Mouse (Mus musculus) hindbrain, embryonic 10.5 days (tissue): Measurements from ENCODE around the gene Mlf2. TPM values are rescaled to one million over a fixed set of nuclear protein-coding genes. Genes with fewer than 3 reads are reported as not detected.
"Not testable (repeated sequence)": the region's sequence is repeated elsewhere in the genome, so short reads cannot be mapped to it uniquely, and the experiment has no call there.

Experiments
- DNase-seq: peaks from one replicate; pipeline ENCODE4 v3.0.0-alpha.2; 2017; ENCODE audit warnings: low spot score
- H3K27ac ChIP-seq: fragments of 300-500 bp; sonication (generic); 2 replicates; pipeline ENCODE4 v1.5.1; 2016; ENCODE audit warnings: mild to moderate bottlenecking, moderate library complexity
- H3K27me3 ChIP-seq: fragments of 300-500 bp; sonication (generic); 2 replicates; pipeline ENCODE4 v1.6.1; 2016; ENCODE audit warnings: mild to moderate bottlenecking; ENCODE audit not compliant: poor library complexity, insufficient read depth, severe bottlenecking
- H3K36me3 ChIP-seq: fragments of 300-500 bp; sonication (generic); 2 replicates; pipeline ENCODE4 v1.6.1; 2016; ENCODE audit warnings: mild to moderate bottlenecking, moderate library complexity
- H3K4me1 ChIP-seq: fragments of 300-500 bp; sonication (generic); replicated peaks from 2 replicates; pipeline ENCODE4 v1.6.1; 2016; ENCODE audit warnings: mild to moderate bottlenecking
- H3K4me3 ChIP-seq: fragments of 300-500 bp; sonication (generic); 2 replicates; pipeline ENCODE4 v1.5.1; 2016; ENCODE audit warnings: mild to moderate bottlenecking, moderate library complexity
- H3K9me3 ChIP-seq: fragments of 300-500 bp; sonication (generic); 2 replicates; pipeline ENCODE4 v1.6.1; 2016; ENCODE audit warnings: mild to moderate bottlenecking, moderate library complexity
- WGBS: fragments of 180-500 bp; shearing (Covaris S2); methylation state at CpG from one replicate; pipeline ENCODE4 v1.1.7; 2016; 5-methylcytosine and 5-hydroxymethylcytosine counted together
- polyA plus RNA-seq: library from polyadenylated mRNA; unstranded; fragments of >200 nt; fragmentation: Nextera tagmentation; extraction: Ambion mirVana; gene quantifications from 2 replicates; pipeline ENCODE4 v1.2.1, GENCODE M21; 2016

Mlf2 gene
- 417 and 499 TPM in 2 replicates for polyA plus RNA-seq

DNA sequence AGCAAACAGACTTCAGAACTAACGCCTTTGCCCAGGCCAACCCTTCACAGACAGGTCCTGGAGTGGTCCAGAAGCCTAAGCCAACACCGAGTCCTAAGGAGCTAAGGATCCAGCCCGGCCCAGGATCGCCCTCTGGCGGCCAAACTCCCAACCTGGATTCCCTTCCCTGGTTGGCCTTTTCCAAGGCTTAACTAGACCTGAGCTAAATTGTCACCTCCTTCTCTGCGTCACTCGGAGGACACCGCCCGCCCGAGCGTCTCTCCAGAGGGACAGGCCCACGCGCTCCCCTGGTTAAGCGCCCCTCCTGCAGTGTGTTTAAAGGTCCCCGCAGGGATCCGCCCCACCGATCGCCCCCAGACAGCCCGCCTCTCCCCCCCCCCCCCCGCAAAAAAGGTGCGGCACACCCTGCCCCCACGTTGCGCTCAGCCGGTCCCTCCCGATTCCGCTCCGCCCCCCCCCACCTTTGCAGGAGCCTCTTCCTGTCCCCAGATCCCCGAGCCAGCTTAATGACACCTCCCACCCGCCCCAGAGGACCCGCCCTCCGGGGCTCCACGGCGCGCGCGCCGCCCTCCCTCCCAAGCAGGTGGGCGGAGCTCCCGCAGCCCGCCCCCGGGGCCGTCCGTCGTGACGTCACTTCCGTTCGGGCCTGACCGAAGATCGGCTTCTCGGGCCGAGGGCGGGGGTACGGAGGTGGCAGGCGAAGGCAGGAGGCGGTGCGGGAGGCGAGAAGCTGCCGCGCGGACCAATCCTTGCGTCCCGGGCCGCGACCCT is at the start of gene Mlf2:
TSS of gene Mlf2 (plus strand) at position 633 of the 771 bp plus-strand sequence.
- WGBS = 1% methylated on average over 58 of the region's 64 CpGs
- no peaks in the 10 kb centered on the region for H3K27me3 ChIP-seq
- 0 out of 2 replicates have a peak, but pooled peaks cover 3% of the 10 kb centered on the region for H3K9me3 ChIP-seq
- H3K4me1 ChIP-seq = peaks cover 40% of the 10 kb centered on the region
- DNase-seq = peak; percentile 98
- peak within 1 kb of the TSS; percentile 88 for H3K4me3 ChIP-seq
- H3K36me3 ChIP-seq = peaks cover 36% of the 10 kb centered on the region
- H3K27ac ChIP-seq = peak within 1 kb of the TSS; percentile 95

DNA sequence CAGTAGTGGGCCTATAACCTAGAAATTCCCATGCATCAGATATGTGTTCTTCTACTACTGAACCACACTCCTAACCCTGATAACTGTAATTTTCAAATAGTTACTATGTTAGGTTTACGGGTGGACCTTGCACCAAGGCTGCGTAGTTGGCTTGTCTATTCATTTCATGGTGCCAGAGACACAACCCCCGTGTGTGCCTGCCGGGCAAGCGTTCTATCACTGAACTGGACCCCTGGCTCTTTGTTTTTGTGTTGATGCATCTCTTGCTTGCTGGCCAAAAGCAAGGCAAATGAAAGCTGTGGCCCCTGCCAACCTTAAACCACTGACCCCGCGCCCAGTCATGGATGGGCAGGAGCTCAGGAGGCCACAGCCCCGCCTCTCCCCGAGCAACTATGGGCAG is 49.4 kb upstream of the Mlf2 start:
- 90% methylated on average over 9 of the region's 9 CpGs for WGBS
- Histone ChIP-seq H3K27ac (no peak overlapping the region), H3K9me3 (no peaks in the 10 kb centered on the region), H3K4me3 (no peak overlapping the region), H3K4me1 (0 out of 2 replicates have a peak, but pooled peaks cover 7% of the 10 kb centered on the region), H3K27me3 (0 out of 2 replicates have a peak, but pooled peaks cover 4% of the 10 kb centered on the region), H3K36me3 (no peaks in the 10 kb centered on the region)
- no peak for DNase-seq

DNA sequence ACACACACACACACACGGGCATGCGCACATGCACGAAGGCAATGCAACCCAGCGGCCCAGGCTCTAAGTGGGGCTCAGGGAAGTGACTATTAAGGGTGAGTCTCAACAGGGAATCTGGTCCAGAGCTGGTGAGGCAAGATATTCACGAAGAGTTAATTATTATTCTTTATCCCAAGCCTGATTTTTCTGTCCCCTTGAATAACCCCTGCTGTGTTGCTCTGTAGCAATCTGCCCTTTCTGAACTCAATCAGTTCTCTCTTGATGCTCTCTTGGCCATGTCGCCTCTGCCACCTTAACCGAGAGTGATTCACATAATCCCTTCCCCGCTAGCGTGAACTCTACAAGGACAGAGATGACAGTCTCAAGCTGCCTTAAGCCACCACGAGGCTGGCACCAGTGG is 47.8 kb upstream of the Mlf2 start:
- 0 out of 2 replicates have a peak, but pooled peaks cover 4% of the 10 kb centered on the region for H3K27me3 ChIP-seq
- no peak overlapping the region for H3K4me3 ChIP-seq
- H3K9me3 ChIP-seq = no peaks in the 10 kb centered on the region
- no peak for DNase-seq
- 0 out of 2 replicates have a peak, but pooled peaks cover 7% of the 10 kb centered on the region for H3K4me1 ChIP-seq
- H3K36me3 ChIP-seq = no peaks in the 10 kb centered on the region
- no peak overlapping the region for H3K27ac ChIP-seq
- 78% methylated on average over 10 of the region's 10 CpGs for WGBS

DNA sequence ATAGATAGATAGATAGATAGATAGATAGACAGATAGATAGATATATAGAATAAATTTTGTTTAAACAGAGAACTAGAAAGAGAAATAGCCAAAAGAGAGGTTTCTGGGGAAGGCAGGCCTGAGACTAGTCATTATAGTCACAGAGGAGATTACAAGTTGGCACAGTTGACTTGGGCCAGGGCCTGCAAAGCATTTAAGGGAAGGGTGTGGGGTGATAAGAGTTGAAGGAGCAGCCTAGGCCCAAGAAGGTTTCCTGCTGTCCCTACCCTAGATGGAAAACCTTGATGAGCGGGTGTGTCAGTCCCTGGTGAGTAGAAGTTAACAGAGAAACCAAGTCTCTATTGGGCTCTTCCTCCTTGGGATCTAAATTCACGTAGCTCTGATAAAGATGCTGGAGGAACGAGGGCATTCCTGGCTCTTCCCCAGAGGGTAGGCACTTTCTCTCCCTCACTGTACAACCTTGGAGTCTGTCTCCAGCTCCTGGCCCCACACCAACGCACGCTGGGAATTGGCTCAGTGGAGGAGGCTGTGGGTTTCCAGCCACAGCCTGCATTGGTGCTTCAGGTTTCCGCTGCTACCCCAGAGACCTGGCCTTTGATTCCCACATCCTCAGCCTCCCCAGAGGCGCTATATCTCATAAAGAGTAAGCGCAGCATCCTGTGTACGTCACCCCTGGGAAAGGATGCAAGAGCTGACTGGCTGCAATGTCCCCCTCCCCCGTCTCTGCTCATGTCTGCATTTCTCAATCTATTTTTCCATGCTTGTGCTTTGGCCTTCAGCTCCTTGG is 46.3 kb upstream of the Mlf2 start:
- Histone ChIP-seq H3K4me1 (0 out of 2 replicates have a peak, but pooled peaks cover 5% of the 10 kb centered on the region), H3K9me3 (no peaks in the 10 kb centered on the region), H3K27me3 (no peaks in the 10 kb centered on the region), H3K27ac (no peak overlapping the region), H3K36me3 (no peaks in the 10 kb centered on the region), H3K4me3 (no peak overlapping the region)
- no peak for DNase-seq
- WGBS = 79% methylated on average over 10 of the region's 10 CpGs

DNA sequence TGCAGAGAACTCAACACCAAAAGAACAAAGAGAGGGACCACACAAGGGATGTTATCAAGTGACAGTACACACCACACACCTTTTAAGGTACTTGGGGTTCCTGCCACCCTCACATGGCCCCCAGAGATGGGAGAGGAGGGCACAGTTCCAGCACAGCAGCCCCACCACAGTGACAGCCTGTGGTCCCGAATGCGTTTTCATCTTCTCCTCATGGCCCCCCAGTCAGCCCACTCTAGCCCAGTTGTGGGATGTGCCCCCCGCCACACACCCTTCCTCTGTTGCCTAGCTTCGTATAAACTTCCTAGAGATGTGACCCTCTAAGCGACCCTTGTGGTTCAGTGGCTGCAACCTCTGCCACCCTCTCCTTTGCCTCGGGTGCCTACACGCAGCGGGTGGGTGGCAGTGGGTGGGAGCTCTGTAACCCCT is 45.2 kb upstream of the Mlf2 start:
- no peaks in the 10 kb centered on the region for H3K36me3 ChIP-seq
- 91% methylated on average over 8 of the region's 8 CpGs for WGBS
- no peaks in the 10 kb centered on the region for H3K9me3 ChIP-seq
- 0 out of 2 replicates have a peak, but pooled peaks cover 5% of the 10 kb centered on the region for H3K4me1 ChIP-seq
- no peak overlapping the region for H3K4me3 ChIP-seq
- no peak for DNase-seq
- H3K27ac ChIP-seq = no peak overlapping the region
- no peaks in the 10 kb centered on the region for H3K27me3 ChIP-seq

DNA sequence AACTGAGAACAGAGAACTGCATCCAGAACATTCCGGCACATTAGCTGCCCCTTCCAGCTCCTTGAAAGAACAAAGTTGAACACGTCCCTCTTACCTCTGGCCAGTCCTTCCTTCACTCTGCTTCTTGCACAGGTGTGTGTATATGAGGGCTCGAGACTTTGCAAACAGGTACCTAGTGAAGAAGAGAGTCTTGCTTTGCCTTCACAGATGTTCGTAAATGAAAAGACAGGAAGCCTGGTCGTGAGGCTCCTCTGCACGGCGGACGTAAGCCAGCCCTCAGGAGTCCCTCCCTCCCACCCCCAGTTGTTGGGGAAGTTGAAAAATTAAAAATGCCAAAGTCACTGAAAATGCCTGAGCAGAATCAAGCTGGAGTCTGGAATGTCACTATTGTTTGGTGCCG is 43.2 kb upstream of the Mlf2 start, which contains the start of gene Cd4:
TSS of gene Cd4 (minus strand) at position 236 of the 400 bp plus-strand sequence.
- no peak within 1 kb of the TSS for H3K4me3 ChIP-seq
- H3K4me1 ChIP-seq = 0 out of 2 replicates have a peak, but pooled peaks cover 5% of the 10 kb centered on the region
- 93% methylated on average over 9 of the region's 9 CpGs for WGBS
- no peaks in the 10 kb centered on the region for H3K36me3 ChIP-seq
- no peak for DNase-seq
- H3K27ac ChIP-seq = no peak within 1 kb of the TSS
- H3K27me3 ChIP-seq = no peaks in the 10 kb centered on the region
- H3K9me3 ChIP-seq = no peaks in the 10 kb centered on the region

DNA sequence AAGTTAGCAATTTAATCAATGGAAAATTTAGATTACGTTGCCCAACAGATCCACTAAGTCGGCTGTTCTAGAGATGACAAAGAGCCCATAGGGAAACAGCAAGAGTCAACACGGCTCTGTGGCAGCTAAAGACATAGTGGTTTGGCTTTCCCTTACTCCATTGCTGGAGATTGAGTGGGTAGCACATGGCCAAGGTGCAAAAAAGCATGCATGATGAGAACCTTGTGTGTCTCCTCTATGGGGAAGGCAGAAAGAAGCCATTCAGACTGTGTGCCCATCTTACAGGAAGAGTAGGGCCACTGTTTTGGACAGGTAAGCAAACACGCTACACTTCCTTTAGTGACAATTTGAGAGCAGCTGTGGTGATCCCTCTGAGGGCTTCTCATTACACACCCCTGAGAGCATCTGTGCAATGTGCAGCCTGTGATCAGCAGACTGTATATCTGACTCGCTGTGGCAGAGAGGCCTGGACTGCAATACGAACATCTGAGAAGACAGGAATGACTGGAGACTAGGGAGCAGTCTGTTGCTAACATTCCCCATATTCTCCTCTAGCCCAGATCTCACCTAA is 42.5 kb upstream of the Mlf2 start:
- Histone ChIP-seq H3K4me1 (0 out of 2 replicates have a peak, but pooled peaks cover 5% of the 10 kb centered on the region), H3K27me3 (no peaks in the 10 kb centered on the region), H3K36me3 (no peaks in the 10 kb centered on the region), H3K9me3 (no peaks in the 10 kb centered on the region), H3K4me3 (no peak overlapping the region), H3K27ac (no peak overlapping the region)
- DNase-seq = no peak
- WGBS = 90% methylated on average over 6 of the region's 6 CpGs

DNA sequence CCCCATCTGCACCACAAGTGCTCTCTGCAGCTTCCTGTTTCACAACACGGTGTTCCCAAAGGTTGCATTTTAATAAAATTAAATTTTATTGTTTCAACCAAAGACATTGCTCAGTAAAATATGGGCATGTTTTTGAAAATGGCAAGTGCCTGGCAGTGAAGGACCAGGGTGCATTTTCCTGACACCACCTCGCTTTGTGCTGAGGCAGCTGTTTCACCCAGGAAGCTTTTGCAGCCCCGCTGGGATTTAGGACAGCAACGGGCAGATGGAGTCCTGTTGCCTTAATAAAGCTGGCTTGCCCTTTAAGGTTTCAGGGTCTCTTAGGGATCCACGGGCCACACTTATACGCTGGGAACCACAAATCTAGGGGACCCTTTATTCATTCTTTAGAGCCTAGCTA is 40.2 kb upstream of the Mlf2 start:
- Histone ChIP-seq H3K27ac (no peak overlapping the region), H3K27me3 (no peaks in the 10 kb centered on the region), H3K4me3 (no peak overlapping the region), H3K4me1 (no peaks in the 10 kb centered on the region), H3K9me3 (no peaks in the 10 kb centered on the region), H3K36me3 (no peaks in the 10 kb centered on the region)
- DNase-seq = no peak
- 69% methylated on average over 6 of the region's 6 CpGs for WGBS

DNA sequence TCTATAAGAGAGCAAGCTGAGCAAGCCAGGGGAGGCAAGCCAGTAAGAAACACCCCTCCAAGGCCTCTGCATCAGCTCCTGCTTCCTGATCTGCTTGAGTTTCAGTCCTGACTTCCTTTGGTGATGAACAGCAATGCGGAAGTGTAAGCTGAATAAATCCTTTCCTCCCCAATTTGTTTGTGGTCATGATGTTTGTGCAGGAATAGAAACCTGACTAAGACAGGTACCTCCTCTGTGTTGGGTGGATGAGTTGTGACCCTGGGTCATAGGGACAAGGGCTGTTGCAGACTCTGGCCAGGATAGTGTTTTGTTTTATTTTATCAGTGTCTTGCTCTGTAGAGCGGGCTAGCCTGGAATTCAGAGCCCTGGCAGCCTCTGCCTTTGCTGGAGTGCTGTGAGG is 37.1 kb upstream of the Mlf2 start:
- H3K4me3 ChIP-seq, H3K27ac ChIP-seq, DNase-seq, H3K36me3 ChIP-seq, H3K9me3 ChIP-seq, H3K4me1 ChIP-seq, H3K27me3 ChIP-seq: not testable (repeated sequence)
- 92% methylated on average over 2 of the region's 2 CpGs for WGBS

DNA sequence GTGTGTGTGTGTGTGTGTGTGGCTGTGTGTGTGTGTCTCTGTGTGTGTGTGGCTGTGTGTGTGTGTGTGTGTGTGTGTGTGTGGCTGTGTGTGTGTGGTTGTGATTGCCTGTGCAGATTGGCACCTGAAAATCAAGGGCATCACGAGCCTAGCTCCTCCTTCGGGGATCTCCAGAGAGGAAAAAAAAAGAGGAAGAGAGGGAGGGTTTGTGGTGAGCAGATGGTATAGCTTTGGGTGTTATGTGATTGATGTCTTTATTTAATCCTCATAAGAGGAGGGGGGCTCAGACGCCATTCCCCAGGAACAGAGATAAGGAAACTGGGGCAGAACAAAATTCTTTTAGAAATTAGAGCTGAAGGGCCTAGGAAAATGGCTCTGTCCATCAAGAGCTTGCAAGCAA is 32.8 kb upstream of the Mlf2 start:
- Histone ChIP-seq H3K36me3 (no peaks in the 10 kb centered on the region), H3K4me3 (no peak overlapping the region), H3K9me3 (no peaks in the 10 kb centered on the region), H3K4me1 (peaks cover 15% of the 10 kb centered on the region), H3K27me3 (no peaks in the 10 kb centered on the region), H3K27ac (no peak overlapping the region)
- 64% methylated on average over 3 of the region's 3 CpGs for WGBS
- no peak for DNase-seq

DNA sequence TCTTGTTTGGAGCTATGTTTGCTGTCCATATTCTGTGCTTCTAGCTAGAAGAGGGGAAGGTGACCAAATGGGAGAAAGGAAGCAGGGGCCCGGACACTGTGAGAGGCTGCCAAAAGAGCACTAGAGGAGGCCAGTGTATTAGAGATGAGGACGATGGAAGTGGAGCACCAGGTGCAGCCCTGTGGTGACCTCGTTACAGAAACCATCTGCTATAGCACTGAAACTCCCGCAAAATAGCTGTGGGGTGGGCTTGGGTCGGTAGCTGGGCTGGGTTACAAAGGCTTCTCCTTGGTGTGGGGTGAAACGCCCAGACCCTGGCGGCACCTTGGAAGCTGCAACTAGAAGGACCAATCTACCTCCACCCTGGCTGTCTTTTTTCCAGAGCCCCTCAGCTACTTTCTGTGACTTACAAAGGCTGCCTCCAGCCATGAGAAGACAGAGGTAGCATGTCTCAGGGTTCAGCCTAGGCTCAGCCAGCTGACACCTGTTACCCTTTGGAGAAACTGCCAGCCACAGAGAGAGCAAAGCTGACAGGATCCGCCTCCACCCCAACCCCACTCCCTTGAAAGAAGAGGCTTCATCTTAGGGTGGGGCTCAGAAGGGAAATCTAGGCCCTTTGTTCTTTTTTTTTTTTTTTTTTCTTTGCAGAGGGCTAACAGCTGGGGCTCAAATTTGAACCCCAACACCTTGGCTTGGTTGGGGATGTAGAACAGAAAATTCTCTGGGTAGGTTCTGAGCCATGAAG is 31.0 kb upstream of the Mlf2 start:
- Histone ChIP-seq H3K4me3 (no peak overlapping the region), H3K27me3 (no peaks in the 10 kb centered on the region), H3K27ac (peak overlapping the region; percentile 26; the same call in 1 of the 2 replicates), H3K4me1 (peaks cover 33% of the 10 kb centered on the region), H3K9me3 (no peaks in the 10 kb centered on the region), H3K36me3 (no peaks in the 10 kb centered on the region)
- 60% methylated on average over 8 of the region's 8 CpGs for WGBS
- DNase-seq = no peak

DNA sequence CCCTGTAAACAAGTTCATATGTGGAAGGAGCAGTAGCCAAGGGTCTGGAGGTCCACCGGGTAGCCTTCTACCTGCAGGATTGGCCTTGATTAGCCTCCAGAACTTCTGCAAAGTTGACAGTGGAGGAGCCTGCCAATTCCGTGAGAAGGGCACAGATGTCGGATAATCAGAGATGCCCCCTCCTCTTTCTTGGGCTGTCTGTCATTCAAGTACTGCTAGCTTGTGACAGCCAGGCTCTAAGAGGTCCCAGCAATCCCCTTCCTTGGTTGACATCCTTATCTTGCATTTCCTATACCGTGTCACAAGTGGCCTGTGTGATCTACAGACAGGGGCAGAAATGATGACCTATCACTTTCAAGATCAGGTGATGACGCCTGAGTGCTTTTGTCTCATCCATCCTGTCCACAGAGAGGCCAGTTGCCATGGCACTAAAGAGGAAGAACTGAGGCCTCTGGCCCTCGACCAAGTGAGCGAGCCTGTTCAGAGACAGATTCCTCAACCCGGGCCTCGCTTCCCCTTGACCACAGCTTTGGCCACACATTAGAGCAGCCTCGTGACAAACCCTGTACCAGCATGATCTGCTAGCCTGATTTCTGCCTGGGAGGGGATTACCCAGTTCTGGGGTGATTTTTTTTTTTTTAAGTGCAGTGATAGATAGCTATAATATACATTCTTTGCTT is 30.2 kb upstream of the Mlf2 start:
- WGBS = 57% methylated on average over 10 of the region's 10 CpGs
- Histone ChIP-seq H3K27me3 (no peaks in the 10 kb centered on the region), H3K4me1 (peaks cover 38% of the 10 kb centered on the region), H3K36me3 (no peaks in the 10 kb centered on the region), H3K27ac (peak overlapping the region; percentile 26; the same call in 1 of the 2 replicates), H3K9me3 (no peaks in the 10 kb centered on the region), H3K4me3 (no peak overlapping the region)
- no peak for DNase-seq
